Mouse (Mus musculus) hindbrain, embryonic 13.5 days (tissue): ENCODE results near the gene Lama2. TPM values are rescaled to one million over a fixed set of nuclear protein-coding genes. Genes with fewer than 3 reads are reported as not detected.

Experiments
- ATAC-seq: fragments of 200-750 bp; cut with Nextera tagmentation; 2 replicates; pipeline ENCODE4 v1.8.0; 2017; ENCODE audit warnings: moderate TSS enrichment; ENCODE audit not compliant: low FRiP score
- H3K27ac ChIP-seq: fragments of 300-500 bp; sonication (generic); 2 replicates; pipeline ENCODE4 v1.5.1; 2015; ENCODE audit warnings: inconsistent platforms, mild to moderate bottlenecking, moderate library complexity
- H3K27me3 ChIP-seq: fragments of 300-500 bp; sonication (generic); 2 replicates; pipeline ENCODE4 v1.6.1; 2015; ENCODE audit warnings: mild to moderate bottlenecking, inconsistent platforms
- H3K36me3 ChIP-seq: fragments of 300-500 bp; sonication (generic); 2 replicates; pipeline ENCODE4 v1.6.1; 2015; ENCODE audit warnings: mild to moderate bottlenecking, inconsistent platforms
- H3K4me1 ChIP-seq: fragments of 300-500 bp; sonication (generic); replicated peaks from 2 replicates; pipeline ENCODE4 v1.6.1; 2015; ENCODE audit warnings: inconsistent platforms
- H3K4me2 ChIP-seq: fragments of 300-500 bp; sonication (generic); 2 replicates; pipeline ENCODE4 v1.6.1; 2015; ENCODE audit warnings: inconsistent platforms, mild to moderate bottlenecking, moderate library complexity
- H3K4me3 ChIP-seq: fragments of 300-500 bp; sonication (generic); 2 replicates; pipeline ENCODE4 v1.5.1; 2015; ENCODE audit warnings: mild to moderate bottlenecking, inconsistent platforms
- H3K9ac ChIP-seq: fragments of 300-500 bp; sonication (generic); 2 replicates; pipeline ENCODE4 v1.6.1; 2015; ENCODE audit warnings: mild to moderate bottlenecking, inconsistent platforms
- H3K9me3 ChIP-seq: fragments of 300-500 bp; sonication (generic); 2 replicates; pipeline ENCODE4 v1.6.1; 2016; ENCODE audit warnings: inconsistent platforms
- WGBS: fragments of 180-500 bp; shearing (Covaris S2); methylation state at CpG from one replicate; pipeline ENCODE4 v1.1.7; 2015; 5-methylcytosine and 5-hydroxymethylcytosine counted together
- polyA plus RNA-seq: library from polyadenylated mRNA; unstranded; fragments of >200 nt; fragmentation: Nextera tagmentation; extraction: Ambion mirVana; gene quantifications from 2 replicates; pipeline ENCODE4 v1.2.1, GENCODE M21; 2015

Gene Lama2
- polyA plus RNA-seq, 1 experiment from 2014 or later: 5.8 TPM

DNA sequence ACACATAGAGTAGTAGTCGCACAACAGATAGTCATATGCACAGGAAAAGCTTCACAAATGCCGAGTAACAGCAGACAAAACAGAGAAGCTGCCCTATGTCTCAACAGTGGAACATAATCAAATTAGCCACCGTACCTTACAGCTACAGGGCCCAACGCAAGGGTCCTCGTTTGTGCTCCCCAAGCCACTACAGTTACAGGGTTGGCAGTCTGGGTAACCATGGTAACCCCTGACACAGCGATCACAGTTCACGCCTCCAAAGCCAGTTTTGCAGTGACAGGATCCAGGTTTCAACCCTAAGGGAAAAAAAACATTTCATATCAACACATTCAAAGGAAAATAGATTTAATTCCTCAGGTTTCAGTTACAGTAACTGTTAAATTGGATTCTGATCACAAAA is 275.3 kb downstream of the Lama2 start:
- no peak for ATAC-seq

GRCm38 (mm10) chr10:27322410-27322990 is 297.1 kb downstream of the Lama2 start:
- Histone ChIP-seq H3K36me3 (no peaks in the 10 kb centered on the region), H3K9ac (no peak overlapping the region), H3K4me2 (no peak overlapping the region), H3K27ac (no peak overlapping the region), H3K4me3 (no peak overlapping the region), H3K27me3 (no peaks in the 10 kb centered on the region), H3K9me3 (no peaks in the 10 kb centered on the region), H3K4me1 (no peaks in the 10 kb centered on the region)
- 46% methylated on average over 4 of the region's 4 CpGs for WGBS
- 0 out of 2 replicates have a peak, but pooled peaks have one; percentile 28 for ATAC-seq

More for the DNA sequence above, 275.3 kb downstream of the Lama2 start:
- Histone ChIP-seq H3K9me3 (peaks cover 5% of the 10 kb centered on the region; the same call in 1 of the 2 replicates), H3K4me3 (no peak overlapping the region), H3K4me2 (no peak overlapping the region), H3K9ac (no peak overlapping the region), H3K27me3 (no peaks in the 10 kb centered on the region), H3K36me3 (no peaks in the 10 kb centered on the region), H3K27ac (no peak overlapping the region), H3K4me1 (0 out of 2 replicates have a peak, but pooled peaks cover 3% of the 10 kb centered on the region)
- 41% methylated on average over 7 of the region's 7 CpGs for WGBS

GRCm38 (mm10) chr10:27307444-27307843 is 312.1 kb downstream of the Lama2 start:
- peak; percentile 66; the same call in 1 of the 2 replicates for ATAC-seq
- 61% methylated on average over 8 of the region's 8 CpGs for WGBS
- no peak overlapping the region for H3K9ac ChIP-seq
- no peaks in the 10 kb centered on the region for H3K36me3 ChIP-seq
- H3K9me3 ChIP-seq: no peaks in the 10 kb centered on the region
- no peaks in the 10 kb centered on the region for H3K4me1 ChIP-seq
- H3K27ac ChIP-seq: no peak overlapping the region
- no peak overlapping the region for H3K4me3 ChIP-seq
- H3K27me3 ChIP-seq: no peaks in the 10 kb centered on the region
- no peak overlapping the region for H3K4me2 ChIP-seq

GRCm38 (mm10) chr10:27305301-27305700 is 314.3 kb downstream of the Lama2 start:
- Histone ChIP-seq H3K4me2 (no peak overlapping the region), H3K9me3 (no peaks in the 10 kb centered on the region), H3K4me3 (no peak overlapping the region), H3K36me3 (no peaks in the 10 kb centered on the region), H3K27me3 (no peaks in the 10 kb centered on the region), H3K9ac (no peak overlapping the region), H3K27ac (no peak overlapping the region), H3K4me1 (no peaks in the 10 kb centered on the region)
- whole genome bisulfite sequencing: 65% methylated on average over 3 of the region's 3 CpGs
- no peak for ATAC-seq

GRCm38 (mm10) chr10:27285098-27285860 is 334.3 kb downstream of the Lama2 start:
- Histone ChIP-seq H3K36me3 (no peaks in the 10 kb centered on the region), H3K9me3 (no peaks in the 10 kb centered on the region), H3K9ac (no peak overlapping the region), H3K27me3 (no peaks in the 10 kb centered on the region), H3K4me1 (peaks cover 6% of the 10 kb centered on the region), H3K27ac (no peak overlapping the region), H3K4me3 (no peak overlapping the region), H3K4me2 (no peak overlapping the region)
- WGBS: 43% methylated on average over 10 of the region's 10 CpGs
- ATAC-seq: no peak

DNA sequence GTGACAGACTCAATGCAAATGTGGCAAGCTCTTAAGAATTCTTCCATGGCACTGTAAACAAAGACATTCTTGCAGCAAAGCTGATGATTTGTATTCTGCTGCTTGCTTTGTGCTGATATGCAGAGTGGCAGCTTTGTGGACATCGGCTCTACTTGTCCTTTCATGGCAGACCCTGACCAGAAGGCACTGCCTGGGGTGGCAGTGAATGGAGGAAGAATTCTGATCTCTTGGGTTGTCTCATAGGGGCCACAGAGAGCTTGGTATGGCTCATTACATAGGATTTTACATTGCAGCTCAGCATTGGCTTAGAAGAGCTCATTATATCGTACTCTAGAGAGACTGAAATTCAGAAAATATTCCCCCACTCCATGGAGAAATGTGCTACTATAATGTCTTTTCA is 352.1 kb downstream of the Lama2 start:
- Histone ChIP-seq H3K9me3 (no peaks in the 10 kb centered on the region), H3K4me1 (no peaks in the 10 kb centered on the region), H3K4me3 (no peak overlapping the region), H3K4me2 (no peak overlapping the region), H3K36me3 (no peaks in the 10 kb centered on the region), H3K27me3 (no peaks in the 10 kb centered on the region), H3K27ac (no peak overlapping the region), H3K9ac (no peak overlapping the region)
- WGBS: 41% methylated on average over 2 of the region's 2 CpGs
- no peak for ATAC-seq

DNA sequence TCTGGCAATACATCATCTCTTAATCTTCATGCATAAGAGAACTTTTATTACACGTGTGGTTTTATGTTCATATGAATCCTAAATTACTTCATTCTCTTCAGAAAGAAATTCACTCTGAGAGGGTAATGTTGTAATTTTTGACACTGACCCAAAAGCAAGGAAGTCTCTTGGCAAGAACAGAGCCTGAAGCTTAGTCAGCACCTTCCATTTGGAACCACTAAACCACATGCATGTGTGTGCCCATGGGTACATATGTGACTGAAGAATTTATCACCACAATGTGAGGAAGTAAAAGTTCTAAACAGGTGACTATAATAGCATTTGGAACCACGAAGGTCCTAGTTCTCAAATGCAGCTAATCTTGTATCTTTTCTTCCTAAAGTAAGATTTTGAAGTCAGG is 353.7 kb downstream of the Lama2 start:
- Histone ChIP-seq H3K9ac (no peak overlapping the region), H3K9me3 (no peaks in the 10 kb centered on the region), H3K27ac (no peak overlapping the region), H3K4me3 (no peak overlapping the region), H3K4me2 (no peak overlapping the region), H3K27me3 (no peaks in the 10 kb centered on the region), H3K36me3 (no peaks in the 10 kb centered on the region), H3K4me1 (no peaks in the 10 kb centered on the region)
- no peak for ATAC-seq
- 62% methylated on average over 2 of the region's 2 CpGs for WGBS

DNA sequence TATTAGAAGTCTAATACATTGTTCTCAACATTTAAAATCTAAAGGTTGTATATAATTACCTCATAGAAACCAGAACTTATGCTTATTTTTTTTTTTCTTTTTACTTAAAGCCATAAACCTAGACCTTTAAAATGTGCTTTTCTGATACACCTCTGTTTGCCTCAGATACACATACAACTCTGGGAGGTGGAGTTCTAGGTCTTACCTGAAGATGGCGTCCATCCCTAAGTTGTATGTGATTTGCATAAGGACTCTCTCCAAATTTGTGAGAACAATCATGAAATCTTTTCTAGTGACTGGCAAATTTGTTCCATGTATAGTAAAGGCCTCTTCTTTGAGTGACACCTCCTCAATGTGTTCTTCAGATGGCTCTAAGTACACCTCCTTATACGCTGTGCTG is 354.8 kb downstream of the Lama2 start:
- WGBS: 59% methylated on average over 2 of the region's 2 CpGs
- H3K4me3 ChIP-seq: no peak overlapping the region
- ATAC-seq: no peak

GRCm38 (mm10) chr10:27249741-27250140 is 369.8 kb downstream of the Lama2 start:
- no peak for ATAC-seq
- Histone ChIP-seq H3K27ac (no peak overlapping the region), H3K4me3 (no peak overlapping the region), H3K36me3 (no peaks in the 10 kb centered on the region), H3K4me2 (no peak overlapping the region), H3K27me3 (no peaks in the 10 kb centered on the region), H3K9ac (no peak overlapping the region), H3K4me1 (no peaks in the 10 kb centered on the region), H3K9me3 (no peaks in the 10 kb centered on the region)
- WGBS: 95% methylated on average over 1 of the region's 1 CpGs

More for the DNA sequence above, 354.8 kb downstream of the Lama2 start:
- Histone ChIP-seq H3K9me3 (no peaks in the 10 kb centered on the region), H3K27me3 (no peaks in the 10 kb centered on the region), H3K4me1 (no peaks in the 10 kb centered on the region), H3K27ac (no peak overlapping the region), H3K4me2 (no peak overlapping the region), H3K9ac (no peak overlapping the region), H3K36me3 (no peaks in the 10 kb centered on the region)

DNA sequence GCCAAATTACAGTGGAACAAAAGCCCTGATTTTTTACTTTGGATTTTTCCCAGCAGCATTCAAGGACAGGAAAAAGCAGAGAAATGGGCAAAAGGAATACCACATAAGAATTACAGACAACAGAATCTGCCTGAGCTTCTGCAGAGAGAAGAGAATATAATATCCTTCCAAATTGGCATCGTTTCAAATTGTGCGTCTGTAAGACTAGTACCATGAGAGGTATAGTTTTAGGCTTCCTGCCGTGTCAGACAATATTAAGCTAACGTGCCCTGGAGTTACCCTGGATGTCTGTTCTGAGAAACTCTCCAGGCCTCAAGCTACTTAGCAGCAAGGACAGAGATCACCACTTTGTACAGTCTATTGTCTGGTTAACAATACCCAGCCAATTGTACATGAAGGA is 384.8 kb downstream of the Lama2 start:
- WGBS: 45% methylated on average over 4 of the region's 4 CpGs
- no peak for ATAC-seq

DNA sequence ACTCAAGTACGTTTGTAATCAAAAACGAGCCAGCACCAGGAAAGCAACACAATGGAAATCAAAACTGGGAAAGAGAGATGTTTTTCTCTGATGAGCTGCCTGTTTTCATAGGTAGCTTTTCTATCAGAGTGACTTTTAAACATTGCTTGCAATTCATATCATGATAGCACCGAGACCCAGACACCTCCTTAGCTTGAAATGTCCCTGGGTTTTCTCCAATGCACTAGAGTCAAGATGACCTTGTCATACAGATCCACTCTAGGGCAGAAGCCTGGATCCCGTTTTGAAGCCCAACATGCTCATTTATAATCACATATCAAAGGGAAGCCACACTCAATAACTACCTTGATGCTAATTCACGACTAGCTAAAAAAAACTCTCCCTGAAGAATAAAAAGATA is 386.0 kb downstream of the Lama2 start:
- H3K27me3 ChIP-seq: no peaks in the 10 kb centered on the region
- H3K4me1 ChIP-seq: no peaks in the 10 kb centered on the region
- no peak overlapping the region for H3K9ac ChIP-seq
- H3K4me2 ChIP-seq: no peak overlapping the region
- ATAC-seq: no peak
- no peaks in the 10 kb centered on the region for H3K36me3 ChIP-seq
- H3K27ac ChIP-seq: no peak overlapping the region
- no peak overlapping the region for H3K4me3 ChIP-seq
- WGBS: 87% methylated on average over 5 of the region's 5 CpGs
- H3K9me3 ChIP-seq: no peaks in the 10 kb centered on the region

More for the DNA sequence above, 384.8 kb downstream of the Lama2 start:
- Histone ChIP-seq H3K27me3 (no peaks in the 10 kb centered on the region), H3K9ac (no peak overlapping the region), H3K36me3 (no peaks in the 10 kb centered on the region), H3K4me2 (no peak overlapping the region), H3K9me3 (no peaks in the 10 kb centered on the region), H3K27ac (no peak overlapping the region), H3K4me1 (no peaks in the 10 kb centered on the region), H3K4me3 (no peak overlapping the region)

DNA sequence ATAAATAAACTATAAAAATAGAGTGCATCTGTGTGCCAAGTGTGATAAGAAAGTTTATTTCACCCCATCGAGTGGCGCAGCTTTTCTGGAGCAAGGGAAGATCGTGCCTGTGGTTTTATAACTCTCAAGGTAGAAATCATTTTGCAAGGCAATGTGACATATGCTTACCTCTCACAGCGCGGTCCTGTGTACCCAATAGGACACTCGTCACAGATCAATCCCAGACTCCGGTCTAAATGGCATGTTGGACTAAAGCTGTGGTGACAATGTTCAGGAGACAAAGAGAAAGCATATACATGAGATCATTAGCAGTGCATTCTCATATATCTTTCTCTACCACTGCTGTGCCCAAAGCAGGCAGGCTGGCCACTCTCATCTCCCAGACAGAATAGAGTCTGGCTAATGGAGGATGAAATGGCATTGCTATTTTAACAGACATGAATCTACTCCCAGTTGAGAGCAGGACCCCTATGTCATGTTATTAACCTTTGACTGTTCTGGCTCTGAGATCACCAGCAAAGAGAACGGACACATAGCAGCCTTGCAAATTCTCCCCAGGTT is 395.7 kb downstream of the Lama2 start:
- 69% methylated on average over 8 of the region's 8 CpGs for WGBS

More for the DNA sequence above, 395.7 kb downstream of the Lama2 start:
- Histone ChIP-seq H3K36me3 (no peaks in the 10 kb centered on the region), H3K4me1 (no peaks in the 10 kb centered on the region), H3K27ac (no peak overlapping the region), H3K27me3 (no peaks in the 10 kb centered on the region), H3K4me2 (no peak overlapping the region), H3K4me3 (no peak overlapping the region), H3K9ac (no peak overlapping the region), H3K9me3 (no peaks in the 10 kb centered on the region)
- 0 out of 2 replicates have a peak, but pooled peaks have one; percentile 28 for ATAC-seq
